ENCODE assay signal across 8 mouse cellular contexts in genomic region chr1:191956261-191956660, GRCm38 (mm10). TPM values are rescaled to one million over a fixed set of nuclear protein-coding genes. Genes with fewer than 3 reads are reported as not detected.
DNase-seq lines count a peak whose midpoint lies in the region; ATAC-seq and TF ChIP-seq lines count a peak whose summit lies in the region.

No protein-coding gene starts in this region.

- no peak for DNase-seq in forebrain, embryonic 11.5 days (ENCODE audit: low spot score)
- DNase-seq in embryonic facial prominence, embryonic 10.5 days (ENCODE audit: low spot score) = no peak
- DNase-seq in kidney, adult 2 months = peak; percentile 69
- peak; percentile 65 for DNase-seq in lung, postnatal 10 days
- DNase-seq in embryo, embryonic 10.5 days (ENCODE audit: low spot score) = no peak
- DNase-seq in cerebellum, postnatal 4 days (ENCODE audit: low spot score in 2 of 2) = no peak
- DNase-seq in retina, embryonic 14.5 days (ENCODE audit: low spot score) = no peak

- no peaks in the 10 kb centered on the region; the same call in 1 of the 2 replicates for H3K4me1 ChIP-seq in forebrain, embryonic 12.5 days
- no peaks in the 10 kb centered on the region for H3K4me1 ChIP-seq in forebrain, embryonic 11.5 days (replicated peaks; ENCODE audit: control insufficient read depth, insufficient read depth, low read length)
- H3K4me1 ChIP-seq in embryonic facial prominence, embryonic 10.5 days = peaks cover 4% of the 10 kb centered on the region
- peaks cover 21% of the 10 kb centered on the region for H3K4me1 ChIP-seq in kidney, adult 2 months (ENCODE audit: control insufficient read depth, insufficient read depth, low read length)

- no peaks in the 10 kb centered on the region for H3K36me3 ChIP-seq in forebrain, embryonic 12.5 days (replicated peaks)
- H3K36me3 ChIP-seq in forebrain, embryonic 11.5 days (ENCODE audit: control insufficient read depth, insufficient read depth, low read length) = no peaks in the 10 kb centered on the region
- no peaks in the 10 kb centered on the region for H3K36me3 ChIP-seq in embryonic facial prominence, embryonic 10.5 days (replicated peaks)
- H3K36me3 ChIP-seq in kidney, adult 2 months (ENCODE audit: control insufficient read depth, insufficient read depth, low read length) = no peaks in the 10 kb centered on the region

- no peak overlapping the region for H3K4me3 ChIP-seq in forebrain, embryonic 12.5 days (replicated peaks)
- H3K4me3 ChIP-seq in forebrain, embryonic 11.5 days (ENCODE audit: low read depth, low read length) = no peak overlapping the region
- no peak overlapping the region for H3K4me3 ChIP-seq in embryonic facial prominence, embryonic 10.5 days
- peak overlapping the region; percentile 41 for H3K4me3 ChIP-seq in kidney, adult 2 months (ENCODE audit: insufficient read depth, low read depth, low read length)

- TF ChIP-seq POLR2A in kidney, adult 2 months (IDR thresholded peaks at IDR 0.05; ENCODE audit: low read depth, low read length) = no peak

- WGBS in forebrain, embryonic 12.5 days = 74% methylated on average over 3 of the region's 3 CpGs
- 67% methylated on average over 3 of the region's 3 CpGs for WGBS in forebrain, embryonic 11.5 days
- 82% methylated on average over 3 of the region's 3 CpGs for WGBS in embryonic facial prominence, embryonic 10.5 days
- 64% methylated on average over 3 of the region's 3 CpGs for WGBS in kidney, adult 2 months

- H3K9me3 ChIP-seq in forebrain, embryonic 12.5 days = no peaks in the 10 kb centered on the region
- no peaks in the 10 kb centered on the region for H3K9me3 ChIP-seq in forebrain, embryonic 11.5 days (ENCODE audit: control insufficient read depth, low read length)
- H3K9me3 ChIP-seq in embryonic facial prominence, embryonic 10.5 days = no peaks in the 10 kb centered on the region

- TF ChIP-seq CTCF in kidney, adult 2 months (conservative IDR thresholded peaks at IDR 0.05; ENCODE audit: insufficient read depth, insufficient read length, low read depth, low read length) = no peak

- H3K4me2 ChIP-seq in forebrain, embryonic 12.5 days = no peak overlapping the region
- H3K4me2 ChIP-seq in forebrain, embryonic 11.5 days (ENCODE audit: low read depth, low read length, severe bottlenecking) = no peak overlapping the region

- H3K9ac ChIP-seq in forebrain, embryonic 12.5 days = no peak overlapping the region
- no peak overlapping the region for H3K9ac ChIP-seq in forebrain, embryonic 11.5 days (ENCODE audit: low read length)

- 0 out of 2 replicates have a peak overlapping the region, but pooled peaks have one; percentile 19 for H3K27ac ChIP-seq in forebrain, embryonic 12.5 days
- H3K27ac ChIP-seq in forebrain, embryonic 11.5 days (ENCODE audit: low read depth, low read length) = no peak overlapping the region
- H3K27ac ChIP-seq in embryonic facial prominence, embryonic 10.5 days (replicated peaks) = peak overlapping the region; percentile 44; the same call in 1 of the 2 replicates
- peak overlapping the region; percentile 93 for H3K27ac ChIP-seq in kidney, adult 2 months (ENCODE audit: insufficient read depth, low read depth, low read length)

- no peaks in the 10 kb centered on the region for H3K27me3 ChIP-seq in forebrain, embryonic 12.5 days
- H3K27me3 ChIP-seq in forebrain, embryonic 11.5 days (ENCODE audit: control insufficient read depth, insufficient read depth, low read length) = no peaks in the 10 kb centered on the region
- no peaks in the 10 kb centered on the region for H3K27me3 ChIP-seq in embryonic facial prominence, embryonic 10.5 days (replicated peaks; ENCODE audit: low read depth, poor library complexity, severe bottlenecking)
- no peaks in the 10 kb centered on the region for H3K27me3 ChIP-seq in kidney, adult 2 months (replicated peaks; ENCODE audit: control insufficient read depth, insufficient read depth, low read length)

- ATAC-seq in forebrain, embryonic 12.5 days (ENCODE audit: low FRiP score) = no peak
- ATAC-seq in forebrain, embryonic 11.5 days (replicated peaks; ENCODE audit: low FRiP score) = no peak

RNA-seq across cellular contexts. Expression of gene Rd3, which starts 20.9 kb away (rescaled TPM):
- 2.2 and 2.3 TPM in 2 replicates for polyA plus RNA-seq in forebrain, embryonic 12.5 days (2016; fragmentation: Nextera tagmentation; extraction: Ambion mirVana)
- polyA plus RNA-seq in forebrain, embryonic 11.5 days (2014; fragmentation: Nextera tagmentation; extraction: Ambion mirVana) = 0.92 and 1.6 TPM in 2 replicates
- 0.75 and 1.7 TPM in 2 replicates for polyA plus RNA-seq in embryonic facial prominence, embryonic 10.5 days (2016; fragmentation: Nextera tagmentation; extraction: Ambion mirVana)
- 0.41 and 0.88 TPM in 2 replicates for polyA plus RNA-seq in kidney, adult 2 months (2012; rRNA removed)

RNA-seq across cellular contexts. Expression of gene Slc30a1, which starts 49.7 kb away (rescaled TPM):
- polyA plus RNA-seq in forebrain, embryonic 12.5 days (2016; fragmentation: Nextera tagmentation; extraction: Ambion mirVana) = 2.4 and 4.2 TPM in 2 replicates
- 2.2 and 2.7 TPM in 2 replicates for polyA plus RNA-seq in forebrain, embryonic 11.5 days (2014; fragmentation: Nextera tagmentation; extraction: Ambion mirVana)
- polyA plus RNA-seq in embryonic facial prominence, embryonic 10.5 days (2016; fragmentation: Nextera tagmentation; extraction: Ambion mirVana) = 1.5 and 1.8 TPM in 2 replicates
- 18.1 and 19.9 TPM in 2 replicates for polyA plus RNA-seq in kidney, adult 2 months (2012; rRNA removed)

Comparison
In these comparisons a context has a peak if more than half of its experiments do, and no peak if none do; other contexts are left out.
1. DNase-seq: peak in kidney, adult 2 months (single experiment) and lung, postnatal 10 days (single experiment); none in forebrain, embryonic 11.5 days (single experiment), embryonic facial prominence, embryonic 10.5 days (single experiment), embryo, embryonic 10.5 days (single experiment), cerebellum, postnatal 4 days (0 of 2) and retina, embryonic 14.5 days (single experiment).